Mouse (Mus musculus): Measurements from ENCODE around the gene Il13ra2. TPM values are rescaled to one million over a fixed set of nuclear protein-coding genes. Genes with fewer than 3 reads are reported as not detected.
"Not testable (repeated sequence)": the region's sequence is repeated elsewhere in the genome, so short reads cannot be mapped to it uniquely, and the experiment has no call there.

The Il13ra2 gene
- polyA plus RNA-seq (2015; fragmentation: Nextera tagmentation; extraction: Ambion mirVana): not detected in 2 replicates

DNA sequence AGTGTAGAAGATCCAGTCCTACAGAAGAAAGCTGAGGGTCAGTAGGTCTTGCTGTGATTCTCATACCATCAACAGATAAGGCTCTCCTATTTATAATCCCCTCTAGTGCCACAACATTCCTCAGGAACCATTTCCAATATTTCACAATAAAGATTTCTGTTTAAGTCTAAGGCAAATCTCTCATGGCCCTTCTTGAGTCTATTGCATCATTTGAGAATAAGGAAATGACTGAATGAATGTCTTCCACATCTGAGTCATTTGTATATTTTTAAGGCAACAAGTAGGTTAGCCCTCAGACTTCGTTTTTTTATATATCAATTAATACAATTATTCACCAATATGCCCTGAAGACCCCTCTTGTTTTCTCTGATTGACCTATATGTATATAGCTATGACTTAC is at the start of gene Il13ra2:
Gene Il13ra2 (minus strand): TSS at position 64 of the 400 bp plus-strand sequence.
- no peaks in the 10 kb centered on the region for H3K27me3 ChIP-seq
- no peak for DNase-seq
- no peaks in the 10 kb centered on the region for H3K9me3 ChIP-seq (replicated peaks)
- ATAC-seq (ENCODE audit: low read depth): no peak
- no peak within 1 kb of the TSS for H3K27ac ChIP-seq
- WGBS (ENCODE audit: insufficient replicate concordance): 25% methylated on average over 1 of the region's 1 CpGs
- H3K4me2 ChIP-seq: no peak within 1 kb of the TSS
- H3K4me3 ChIP-seq (replicated peaks): no peak within 1 kb of the TSS
- no peaks in the 10 kb centered on the region for H3K4me1 ChIP-seq (replicated peaks)
- H3K9ac ChIP-seq: no peak within 1 kb of the TSS
- H3K36me3 ChIP-seq: no peaks in the 10 kb centered on the region

DNA sequence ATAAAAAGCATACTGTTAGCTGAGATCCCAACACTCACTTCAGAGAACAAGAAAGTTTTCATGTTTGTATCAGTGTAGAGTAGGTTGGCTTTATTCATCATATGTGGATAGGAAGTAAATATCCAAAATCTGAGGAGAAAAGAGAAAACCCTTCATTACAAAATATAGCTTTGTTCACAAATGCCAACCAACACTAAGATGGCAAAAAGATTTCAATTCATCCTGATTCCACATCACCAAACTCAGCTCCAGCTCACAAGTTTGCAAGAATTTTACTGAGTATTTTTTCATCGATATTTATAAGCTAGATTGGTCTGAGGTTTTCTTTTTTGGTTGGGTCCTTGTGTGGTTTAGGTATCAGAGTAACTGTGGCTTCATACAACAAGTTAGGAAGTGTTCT is 24.6 kb upstream of the Il13ra2 start, which contains the start of gene Vmn1r239-ps:
Gene Vmn1r239-ps (minus strand): TSS at position 101 of the 400 bp plus-strand sequence.
- not testable (repeated sequence) for H3K27ac ChIP-seq; H3K4me1 ChIP-seq (replicated peaks); H3K27me3 ChIP-seq; H3K9ac ChIP-seq; ATAC-seq (ENCODE audit: low read depth); H3K4me2 ChIP-seq; H3K36me3 ChIP-seq; H3K9me3 ChIP-seq (replicated peaks); H3K4me3 ChIP-seq (replicated peaks); DNase-seq
- 53% methylated on average over 1 of the region's 1 CpGs for WGBS (ENCODE audit: insufficient replicate concordance)

DNA sequence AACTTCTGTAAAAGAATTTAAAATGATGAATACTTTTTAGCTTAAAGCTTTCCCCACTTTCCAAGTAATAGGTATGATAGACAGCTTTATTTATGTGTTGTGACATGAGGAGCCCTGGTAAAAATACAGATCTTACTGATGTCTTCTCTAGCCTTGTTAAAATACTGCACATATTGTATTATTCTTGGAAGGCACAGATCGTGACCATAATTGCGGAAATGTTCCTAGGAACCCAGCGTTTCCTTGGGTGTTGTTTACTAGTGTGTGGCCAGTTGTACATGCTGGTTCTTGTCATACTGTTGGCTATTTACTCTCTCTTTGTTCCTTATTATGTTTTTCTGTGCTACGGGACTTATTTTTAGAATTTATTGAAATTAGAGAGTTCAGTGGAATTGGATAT is 14.4 kb upstream of the Il13ra2 start:
- no peak overlapping the region for H3K4me3 ChIP-seq (replicated peaks)
- H3K27me3 ChIP-seq: no peaks in the 10 kb centered on the region
- no peak overlapping the region for H3K9ac ChIP-seq
- H3K36me3 ChIP-seq: no peaks in the 10 kb centered on the region
- no peaks in the 10 kb centered on the region for H3K4me1 ChIP-seq (replicated peaks)
- H3K9me3 ChIP-seq (replicated peaks): no peaks in the 10 kb centered on the region
- WGBS (ENCODE audit: insufficient replicate concordance): 77% methylated on average over 4 of the region's 4 CpGs
- H3K4me2 ChIP-seq: no peak overlapping the region
- ATAC-seq (ENCODE audit: low read depth): no peak
- H3K27ac ChIP-seq: no peak overlapping the region
- no peak for DNase-seq

DNA sequence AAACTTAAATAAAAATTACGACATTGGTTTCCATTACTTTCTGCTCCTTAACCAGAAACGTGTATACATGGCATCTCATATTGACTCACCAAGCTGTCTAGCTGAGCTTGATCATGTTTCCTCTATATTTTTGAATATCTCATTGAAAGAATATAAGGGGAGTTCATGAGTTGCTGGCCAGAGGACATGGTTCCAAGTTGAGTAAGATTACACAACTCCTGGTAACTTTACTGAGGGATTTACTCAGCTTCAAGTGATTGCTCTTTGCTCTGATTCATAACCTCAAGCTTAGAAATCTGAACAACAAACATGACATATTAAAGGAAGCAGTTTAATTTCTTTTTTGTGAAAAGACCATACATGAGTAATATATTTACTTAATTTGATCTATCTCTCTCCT is 6.4 kb upstream of the Il13ra2 start:
- DNase-seq (no peak), ATAC-seq (ENCODE audit: low read depth) (no peak)
- no peak overlapping the region for H3K4me3 ChIP-seq (replicated peaks)
- no peaks in the 10 kb centered on the region for H3K4me1 ChIP-seq (replicated peaks)
- 62% methylated on average over 2 of the region's 2 CpGs for whole genome bisulfite sequencing (ENCODE audit: insufficient replicate concordance)
- H3K9ac ChIP-seq: no peak overlapping the region
- no peaks in the 10 kb centered on the region for H3K36me3 ChIP-seq
- no peak overlapping the region for H3K4me2 ChIP-seq
- no peaks in the 10 kb centered on the region for H3K27me3 ChIP-seq
- no peak overlapping the region for H3K27ac ChIP-seq
- no peaks in the 10 kb centered on the region for H3K9me3 ChIP-seq (replicated peaks)

DNA sequence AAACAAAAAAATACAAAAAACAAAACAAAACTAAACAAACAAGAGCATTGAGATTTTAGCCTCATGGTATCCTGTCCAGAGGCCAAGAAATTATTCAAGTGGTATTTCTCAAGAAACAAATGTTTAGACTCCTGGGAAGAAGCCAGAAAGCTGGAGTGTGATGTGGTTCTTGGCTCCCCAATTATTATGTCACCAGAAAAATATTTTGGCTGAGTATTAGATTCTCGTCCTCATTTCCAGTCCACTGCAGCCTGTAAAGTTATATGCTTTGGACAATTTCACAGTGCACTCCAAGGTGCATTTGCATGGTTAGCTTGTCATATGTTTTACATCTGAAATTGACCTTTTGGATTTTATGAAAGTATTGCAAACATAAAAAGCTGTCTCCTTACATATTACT is 761 bp upstream of the Il13ra2 start:
- H3K4me2 ChIP-seq: no peak overlapping the region
- 57% methylated on average over 1 of the region's 1 CpGs for WGBS (ENCODE audit: insufficient replicate concordance)
- no peak overlapping the region for H3K9ac ChIP-seq
- no peaks in the 10 kb centered on the region for H3K4me1 ChIP-seq (replicated peaks)
- DNase-seq: no peak
- H3K4me3 ChIP-seq (replicated peaks): no peak overlapping the region
- H3K36me3 ChIP-seq: no peaks in the 10 kb centered on the region
- no peak overlapping the region for H3K27ac ChIP-seq
- no peaks in the 10 kb centered on the region for H3K27me3 ChIP-seq
- H3K9me3 ChIP-seq (replicated peaks): no peaks in the 10 kb centered on the region
- no peak for ATAC-seq (ENCODE audit: low read depth)

DNA sequence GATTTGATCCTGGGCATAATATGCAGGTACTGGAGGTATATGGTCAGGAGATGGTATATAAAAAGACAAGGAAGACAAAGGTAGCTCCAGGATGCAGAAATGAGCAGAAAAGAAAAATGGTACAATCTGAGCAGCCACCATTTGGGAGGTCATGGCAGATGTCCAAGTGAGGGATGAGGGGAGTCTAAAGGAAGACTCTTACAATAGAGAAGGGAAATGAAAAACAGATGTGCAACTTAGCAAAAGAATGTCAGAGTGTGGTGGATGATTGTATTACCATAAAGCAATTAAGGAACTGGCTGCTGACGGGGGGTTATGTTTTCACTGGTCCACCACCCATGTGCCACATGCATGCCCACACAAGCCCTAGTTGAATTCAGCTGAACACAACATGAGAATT is 35.5 kb downstream of the Il13ra2 start:
- H3K27ac ChIP-seq: no peak overlapping the region
- H3K9ac ChIP-seq: no peak overlapping the region
- 67% methylated on average over 1 of the region's 1 CpGs for WGBS (ENCODE audit: insufficient replicate concordance)
- H3K27me3 ChIP-seq: no peaks in the 10 kb centered on the region
- no peaks in the 10 kb centered on the region for H3K9me3 ChIP-seq (replicated peaks)
- no peak for ATAC-seq (ENCODE audit: low read depth)
- H3K4me1 ChIP-seq (replicated peaks): no peaks in the 10 kb centered on the region
- no peaks in the 10 kb centered on the region for H3K36me3 ChIP-seq
- no peak for DNase-seq
- H3K4me2 ChIP-seq: no peak overlapping the region
- no peak overlapping the region for H3K4me3 ChIP-seq (replicated peaks)

DNA sequence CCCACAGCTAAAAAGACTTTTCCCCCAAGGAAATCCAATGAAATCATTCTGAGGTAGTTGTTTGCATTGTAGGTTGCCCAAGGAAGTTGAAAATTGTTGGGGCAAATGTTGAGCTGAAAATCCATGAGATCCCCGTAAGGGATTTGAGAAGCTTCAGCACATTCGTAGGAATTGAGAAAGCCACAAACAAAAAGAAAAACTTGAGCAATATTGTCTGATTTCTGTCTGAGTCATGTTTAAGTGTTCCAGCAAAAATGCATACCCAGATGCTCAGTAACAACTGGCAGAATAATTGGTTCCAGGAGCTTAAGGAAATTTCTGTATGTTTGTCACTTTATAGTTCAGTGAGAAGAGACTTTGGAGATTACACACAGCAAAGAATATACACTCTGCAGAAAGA is 79.8 kb downstream of the Il13ra2 start:
- Histone ChIP-seq H3K4me2 (no peak overlapping the region), H3K36me3 (no peaks in the 10 kb centered on the region), H3K4me3 (replicated peaks) (no peak overlapping the region), H3K27me3 (no peaks in the 10 kb centered on the region), H3K27ac (no peak overlapping the region), H3K4me1 (replicated peaks) (no peaks in the 10 kb centered on the region), H3K9me3 (replicated peaks) (no peaks in the 10 kb centered on the region), H3K9ac (no peak overlapping the region)
- WGBS (ENCODE audit: insufficient replicate concordance): 71% methylated on average over 2 of the region's 2 CpGs
- ATAC-seq (ENCODE audit: low read depth): no peak
- no peak for DNase-seq

Other genes starting within 250 kb of the Il13ra2 start
- gene Vmn1r239-ps, start 24.5 kb upstream of the Il13ra2 start, polyA plus RNA-seq (2015; fragmentation: Nextera tagmentation; extraction: Ambion mirVana): not detected in 2 replicates
- 0.28 TPM in 2 replicates for gene Lrch2, start 124.9 kb upstream of the Il13ra2 start, polyA plus RNA-seq (2015; fragmentation: Nextera tagmentation; extraction: Ambion mirVana)

Data from liver, embryonic 13.5 days (tissue).